Mouse (Mus musculus): ENCODE measurements around the gene Egfr.

The Egfr gene

GRCm38 (mm10) chr11:16950976-16951760 is 199.2 kb downstream of the Egfr start, which contains the start of gene Fbxo48:
TSS of gene Fbxo48 (plus strand) at chr11:16951375.
- peak; percentile 96 to 99 for DNase-seq (ENCODE audit: inconsistent age in 2 of 2, low spot score in 1 of 2)

- no peak for DNase-seq (ENCODE audit: inconsistent age in 2 of 2, low spot score in 1 of 2)
Observed at GRCm38 (mm10) chr11:16951761-16952010, 199.7 kb downstream of the Egfr start.

DNA sequence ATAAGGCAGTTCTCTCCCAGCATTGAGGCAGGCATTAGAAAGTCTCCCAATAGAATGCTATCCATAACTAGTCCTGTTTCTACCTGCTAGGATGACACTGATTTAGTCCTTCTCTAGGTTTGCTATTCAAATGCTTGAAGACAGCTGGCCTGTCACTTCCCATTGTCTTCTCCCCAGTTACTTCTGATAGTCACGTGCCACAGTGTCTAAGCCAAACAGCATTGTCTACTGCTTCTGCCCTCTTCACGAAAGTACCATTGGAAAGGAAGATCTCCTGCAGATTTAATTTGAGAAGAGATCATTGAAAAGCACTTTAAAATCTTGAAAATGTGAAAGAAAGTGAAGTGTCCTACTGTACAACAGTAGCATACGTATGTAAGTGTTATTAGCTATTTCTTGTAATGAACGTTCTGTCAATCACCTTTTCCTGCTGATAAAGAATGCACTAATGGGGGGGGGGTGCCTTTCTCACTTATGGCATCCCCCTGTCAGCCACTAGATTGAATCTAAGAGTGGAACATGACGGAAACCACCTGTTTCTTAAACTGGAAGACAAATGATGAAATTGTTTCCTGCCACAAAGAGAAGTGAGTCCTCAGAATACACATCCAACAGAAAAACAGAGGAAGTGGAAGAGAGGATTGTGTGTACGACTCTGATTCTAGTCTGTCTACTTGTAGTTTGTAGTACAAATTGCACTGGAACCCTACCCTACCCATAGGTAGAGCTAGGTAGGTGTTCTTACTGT is 204.3 kb downstream of the Egfr start:
- no peak for DNase-seq (ENCODE audit: inconsistent age in 2 of 2, low spot score in 1 of 2)

- no peak for DNase-seq (ENCODE audit: inconsistent age in 2 of 2, low spot score in 1 of 2)
Observed at GRCm38 (mm10) chr11:16957030-16957429, 205.0 kb downstream of the Egfr start.

DNA sequence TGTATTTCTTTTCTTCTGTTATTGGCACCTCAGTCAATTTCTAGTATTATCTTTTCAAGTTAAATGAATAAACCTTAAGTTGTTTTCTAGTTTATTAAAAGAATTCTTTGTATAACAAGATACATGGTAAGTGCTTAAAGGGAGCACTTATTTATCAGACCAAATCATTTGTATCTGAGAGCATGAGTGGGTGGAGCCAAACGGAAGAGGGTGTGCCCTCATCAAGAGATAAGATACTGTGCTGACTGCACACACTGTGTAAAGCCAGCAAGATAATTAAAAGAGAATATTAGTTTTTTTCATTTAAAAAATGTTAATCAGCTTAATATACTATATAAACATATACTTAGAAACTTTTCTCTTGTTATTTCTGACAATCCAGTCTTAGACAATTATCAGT is 206.5 kb downstream of the Egfr start:
- no peak for DNase-seq (ENCODE audit: inconsistent age in 2 of 2, low spot score in 1 of 2)

Measured in adrenal gland, adult (tissue).